Mouse (Mus musculus) limb, embryonic 15.5 days (tissue): ENCODE results near the gene Gm9945. TPM values are rescaled to one million over a fixed set of nuclear protein-coding genes. Genes with fewer than 3 reads are reported as not detected.

Source experiments
- polyA plus RNA-seq: library from polyadenylated mRNA; unstranded; fragments of >200 nt; fragmentation: Nextera tagmentation; extraction: Ambion mirVana; gene quantifications from 2 replicates; pipeline ENCODE4 v1.2.1, GENCODE M21; 2015

Gene Gm9945
- polyA plus RNA-seq, 1 experiment from 2014 or later: not detected

Other genes with a start within 250 kb of the Gm9945 start
- gene Hspa4, start 179.7 kb upstream of the Gm9945 start, polyA plus RNA-seq: 66.2 and 73.6 TPM in 2 replicates
- 17.8 and 18.4 TPM in 2 replicates for gene Zcchc10, start 155.5 kb upstream of the Gm9945 start, polyA plus RNA-seq
- 38.5 and 50.7 TPM in 2 replicates for gene Aff4, start 129.3 kb upstream of the Gm9945 start, polyA plus RNA-seq
- not detected in 2 replicates for gene Leap2, start 57.0 kb upstream of the Gm9945 start, polyA plus RNA-seq
- gene Uqcrq, start 49.3 kb upstream of the Gm9945 start, polyA plus RNA-seq: 477 and 501 TPM in 2 replicates
- 2.6 and 2.8 TPM in 2 replicates for gene Gdf9, start 49.1 kb upstream of the Gm9945 start, polyA plus RNA-seq
- 0.10 TPM in 2 replicates for gene Gm10447, start 23.1 kb upstream of the Gm9945 start, polyA plus RNA-seq
- 4.4 and 4.6 TPM in 2 replicates for gene Shroom1, start 23.0 kb upstream of the Gm9945 start, polyA plus RNA-seq
- not detected in 2 replicates for gene Gm9837, start 9.7 kb upstream of the Gm9945 start, polyA plus RNA-seq
- 0.21 and 0.28 TPM in 2 replicates for gene Sowaha, start 108 bp downstream of the Gm9945 start, polyA plus RNA-seq
- gene Sept8, start 39.1 kb downstream of the Gm9945 start, polyA plus RNA-seq: 54.9 and 55.4 TPM in 2 replicates
- 69.2 and 82.2 TPM in 2 replicates for gene Kif3a, start 87.2 kb downstream of the Gm9945 start, polyA plus RNA-seq
- 1.8 and 2.6 TPM in 2 replicates for gene Il4, start 138.5 kb downstream of the Gm9945 start, polyA plus RNA-seq
- gene Il13, start 154.5 kb downstream of the Gm9945 start, polyA plus RNA-seq: not detected in 2 replicates
- 26.0 and 28.0 TPM in 2 replicates for gene Rad50, start 227.2 kb downstream of the Gm9945 start, polyA plus RNA-seq
- not detected in 2 replicates for gene Il5, start 240.6 kb downstream of the Gm9945 start, polyA plus RNA-seq